Mouse (Mus musculus): ENCODE measurements at regions not wholly inside any gene's neighbourhood (a gene's known extent, or its start where the extent isn't known, plus 50 kb on each side); places are given as distances from the start of the nearest gene placed in this dataset.

DNA sequence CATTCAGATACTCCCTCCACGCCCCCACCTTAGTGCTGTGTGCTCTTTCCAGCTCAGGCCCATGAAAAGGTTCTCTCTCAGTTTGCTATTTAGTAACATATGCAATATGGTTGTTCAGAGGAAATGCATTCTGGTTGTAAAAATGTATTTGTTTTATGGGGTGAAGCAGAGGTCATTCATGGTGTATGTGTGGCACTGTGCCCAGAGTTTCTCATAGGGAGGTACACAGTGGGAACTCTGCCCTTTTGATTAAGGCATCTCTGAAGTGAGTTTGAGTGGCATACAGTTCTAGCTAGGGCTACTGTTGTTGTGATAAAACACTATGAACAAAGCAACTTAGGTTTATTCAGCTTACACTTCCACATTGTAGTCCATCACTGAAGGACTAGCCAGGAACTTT, 121.7 kb upstream of the A230072I06Rik start:
- no peak for TF ChIP-seq JUND (IDR thresholded peaks at IDR 0.05; ENCODE audit: low read depth, low read length)
- TF ChIP-seq HCFC1 (IDR thresholded peaks at IDR 0.05; ENCODE audit: low read depth, low read length) = no peak
- no peak for TF ChIP-seq EP300 (IDR thresholded peaks at IDR 0.05; ENCODE audit: low read depth in 1 of 2, low read length in 2 of 2)
- no peak for TF ChIP-seq GATA1 (IDR thresholded peaks at IDR 0.05; ENCODE audit: low read depth, low read length)
- no peak for TF ChIP-seq CHD1 (IDR thresholded peaks at IDR 0.05; ENCODE audit: low read depth, low read length)
- no peak for TF ChIP-seq GABPA (IDR thresholded peaks at IDR 0.05; ENCODE audit: low read depth, low read length)
- TF ChIP-seq POLR2A (IDR thresholded peaks at IDR 0.05; ENCODE audit: control insufficient read depth in 1 of 2, insufficient read depth in 1 of 2, low read depth in 1 of 2, low read length in 2 of 2, poor library complexity in 1 of 2) = no peak

Data from MEL (cell line).